Comparison of ENCODE assay signal across 8 mouse cellular contexts in the genomic region with DNA sequence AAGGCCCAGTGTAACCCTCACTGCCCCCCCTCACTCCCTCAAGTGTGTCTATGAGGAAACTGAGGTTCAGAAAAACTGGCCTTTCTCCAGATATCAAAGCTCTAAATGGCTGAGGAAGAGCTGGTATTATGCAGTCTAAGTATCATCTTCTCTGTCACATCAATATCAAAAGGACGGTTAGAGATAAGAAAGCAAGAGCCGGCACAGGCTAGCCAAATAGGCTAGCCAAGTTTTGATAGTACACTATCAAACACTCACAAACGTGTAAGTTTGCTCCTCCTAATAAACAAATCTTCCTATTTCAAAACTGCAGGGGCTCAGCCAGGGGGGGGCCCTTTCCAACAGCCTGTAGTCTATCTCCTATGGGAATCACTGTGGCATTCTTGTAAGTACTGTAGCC. TPM values are rescaled to one million over a fixed set of nuclear protein-coding genes. Genes with fewer than 3 reads are reported as not detected.
DNase-seq lines count a peak whose midpoint lies in the region; ATAC-seq and TF ChIP-seq lines count a peak whose summit lies in the region.

No protein-coding gene starts in this region.

- peak overlapping the region; percentile 63 for H3K4me2 ChIP-seq in lung, embryonic 14.5 days
- peak overlapping the region; percentile 61 for H3K4me2 ChIP-seq in forebrain, embryonic 13.5 days
- peak overlapping the region; percentile 51 for H3K4me2 ChIP-seq in stomach, embryonic 14.5 days (replicated peaks; ENCODE audit: low read depth, low read length)

- DNase-seq in lung, embryonic 14.5 days: peak; percentile 37
- DNase-seq in lung, postnatal 10 days: no peak
- DNase-seq in liver: peak; percentile 62
- no peak for DNase-seq in kidney, postnatal 25 days

- 0 out of 2 replicates have a peak, but pooled peaks cover 3% of the 10 kb centered on the region for H3K4me1 ChIP-seq in lung, embryonic 14.5 days (ENCODE audit: insufficient read depth)
- peaks cover 8% of the 10 kb centered on the region for H3K4me1 ChIP-seq in forebrain, embryonic 13.5 days
- peaks cover 5% of the 10 kb centered on the region; the same call in 1 of the 2 replicates for H3K4me1 ChIP-seq in stomach, embryonic 14.5 days (ENCODE audit: control insufficient read depth, insufficient read depth, low read length)

- ATAC-seq in lung, embryonic 14.5 days (ENCODE audit: insufficient read depth): no peak
- no peak for ATAC-seq in forebrain, embryonic 13.5 days
- no peak for ATAC-seq in stomach, embryonic 14.5 days (ENCODE audit: insufficient number of reproducible peaks, insufficient read depth, low FRiP score, low read depth)
- no peak for ATAC-seq in activated CD4-positive, CD25-positive, alpha-beta regulatory T cell, adult 4 months
- no peak for ATAC-seq in CD4-positive, CD25-positive, alpha-beta regulatory T cell, adult 4 months

- H3K36me3 ChIP-seq in lung, embryonic 14.5 days (ENCODE audit: insufficient read depth): no peaks in the 10 kb centered on the region
- H3K36me3 ChIP-seq in forebrain, embryonic 13.5 days (ENCODE audit: poor library complexity, severe bottlenecking): no peaks in the 10 kb centered on the region
- no peaks in the 10 kb centered on the region for H3K36me3 ChIP-seq in stomach, embryonic 14.5 days (ENCODE audit: control insufficient read depth, insufficient read depth, low read length)

- WGBS in lung, embryonic 14.5 days: 29% methylated on average over 3 of the region's 3 CpGs
- 62% methylated on average over 3 of the region's 3 CpGs for WGBS in forebrain, embryonic 13.5 days
- 35% methylated on average over 3 of the region's 3 CpGs for WGBS in stomach, embryonic 14.5 days

- H3K9ac ChIP-seq in lung, embryonic 14.5 days: peak overlapping the region; percentile 42
- peak overlapping the region; percentile 54 for H3K9ac ChIP-seq in forebrain, embryonic 13.5 days
- peak overlapping the region; percentile 15; the same call in 1 of the 2 replicates for H3K9ac ChIP-seq in stomach, embryonic 14.5 days (replicated peaks; ENCODE audit: low read depth, low read length)

- no peaks in the 10 kb centered on the region for H3K9me3 ChIP-seq in lung, embryonic 14.5 days (ENCODE audit: low read depth, low read length)
- H3K9me3 ChIP-seq in forebrain, embryonic 13.5 days (replicated peaks): no peaks in the 10 kb centered on the region
- no peaks in the 10 kb centered on the region for H3K9me3 ChIP-seq in stomach, embryonic 14.5 days (ENCODE audit: control insufficient read depth, low read depth, low read length)

- H3K4me3 ChIP-seq in lung, embryonic 14.5 days (ENCODE audit: low read depth, low read length): peak overlapping the region; percentile 85
- peak overlapping the region; percentile 82 for H3K4me3 ChIP-seq in forebrain, embryonic 13.5 days
- peak overlapping the region; percentile 76 for H3K4me3 ChIP-seq in stomach, embryonic 14.5 days (ENCODE audit: low read depth, low read length)

- H3K27ac ChIP-seq in lung, embryonic 14.5 days (ENCODE audit: low read depth): no peak overlapping the region
- no peak overlapping the region for H3K27ac ChIP-seq in forebrain, embryonic 13.5 days
- H3K27ac ChIP-seq in stomach, embryonic 14.5 days (ENCODE audit: low read length): no peak overlapping the region

- no peak for TF ChIP-seq CTCF in lung, embryonic 14.5 days (IDR thresholded peaks at IDR 0.05; ENCODE audit: low read depth)

- no peaks in the 10 kb centered on the region for H3K27me3 ChIP-seq in lung, embryonic 14.5 days (ENCODE audit: insufficient read depth, low read length)
- H3K27me3 ChIP-seq in forebrain, embryonic 13.5 days: no peaks in the 10 kb centered on the region
- no peaks in the 10 kb centered on the region for H3K27me3 ChIP-seq in stomach, embryonic 14.5 days (ENCODE audit: control insufficient read depth, insufficient read depth, low read length)

RNA-seq across cellular contexts. Expression of gene Heca, which starts 1.8 kb away (rescaled TPM):
- 3.3 and 4.4 TPM in 2 replicates for polyA plus RNA-seq in lung, embryonic 14.5 days (2014; fragmentation: Nextera tagmentation; extraction: Ambion mirVana)
- polyA plus RNA-seq in forebrain, embryonic 13.5 days (2015; fragmentation: Nextera tagmentation; extraction: Ambion mirVana): 4.2 and 5.0 TPM in 2 replicates
- 5.2 and 6.7 TPM in 2 replicates for polyA plus RNA-seq in stomach, embryonic 14.5 days (2014; fragmentation: Nextera tagmentation; extraction: Ambion mirVana)
- polyA plus RNA-seq in activated CD4-positive, CD25-positive, alpha-beta regulatory T cell, adult 4 months (2017; shearing (Covaris generic)): 10 to 100 TPM; 21.3 to 22.3 TPM
- polyA plus RNA-seq in CD4-positive, CD25-positive, alpha-beta regulatory T cell, adult 4 months (2017; shearing (Covaris generic)): 10 to 100 TPM; 29.1 to 36.7 TPM

Comparison
In these comparisons a context has a peak if more than half of its experiments do, and no peak if none do; other contexts are left out.
1. DNase-seq: peak in lung, embryonic 14.5 days (single experiment) and liver (single experiment); none in lung, postnatal 10 days (single experiment) and kidney, postnatal 25 days (0 of 2).
2. Peak in every context shown above with its lines, with median percentiles within 50 percentile points of each other: H3K4me2 ChIP-seq, H3K4me3 ChIP-seq and H3K9ac ChIP-seq.